Mouse (Mus musculus) embryonic facial prominence, embryonic 15.5 days (tissue): ENCODE data around the gene Gm13278. TPM values are rescaled to one million over a fixed set of nuclear protein-coding genes. Genes with fewer than 3 reads are reported as not detected.
"Not testable (repeated sequence)": the region's sequence is repeated elsewhere in the genome, so short reads cannot be mapped to it uniquely, and the experiment has no call there.

ENCODE experiments used
- ATAC-seq: fragments of 200-750 bp; cut with Nextera tagmentation; 2 replicates; pipeline ENCODE4 v1.8.0; 2017; ENCODE audit warnings: low read depth, moderate TSS enrichment; ENCODE audit not compliant: insufficient number of reproducible peaks, low FRiP score, low TSS enrichment
- H3K27ac ChIP-seq: fragments of 300-500 bp; sonication (generic); replicated peaks from 2 replicates; pipeline ENCODE4 v1.5.1; 2015; ENCODE audit warnings: mild to moderate bottlenecking, inconsistent platforms
- H3K27me3 ChIP-seq: fragments of 300-500 bp; sonication (generic); 2 replicates; pipeline ENCODE4 v1.6.1; 2015; ENCODE audit warnings: inconsistent platforms
- H3K36me3 ChIP-seq: fragments of 300-500 bp; sonication (generic); 2 replicates; pipeline ENCODE4 v1.6.1; 2015; ENCODE audit warnings: mild to moderate bottlenecking, inconsistent platforms
- H3K4me1 ChIP-seq: fragments of 300-500 bp; sonication (generic); 2 replicates; pipeline ENCODE4 v1.6.1; 2015; ENCODE audit warnings: inconsistent platforms
- H3K4me2 ChIP-seq: fragments of 300-500 bp; sonication (generic); replicated peaks from 2 replicates; pipeline ENCODE4 v1.6.1; 2015; ENCODE audit warnings: mild to moderate bottlenecking, inconsistent platforms
- H3K4me3 ChIP-seq: fragments of 300-500 bp; sonication (generic); replicated peaks from 2 replicates; pipeline ENCODE4 v1.5.1; 2015; ENCODE audit warnings: mild to moderate bottlenecking, inconsistent platforms
- H3K9ac ChIP-seq: fragments of 300-500 bp; sonication (generic); 2 replicates; pipeline ENCODE4 v1.6.1; 2015; ENCODE audit warnings: inconsistent platforms
- H3K9me3 ChIP-seq: fragments of 300-500 bp; sonication (generic); replicated peaks from 2 replicates; pipeline ENCODE4 v1.6.1; 2016; ENCODE audit warnings: inconsistent platforms
- WGBS: fragments of 180-500 bp; shearing (Covaris S2); methylation state at CpG from one replicate; pipeline ENCODE4 v1.1.7; 2015; 5-methylcytosine and 5-hydroxymethylcytosine counted together
- polyA plus RNA-seq: library from polyadenylated mRNA; unstranded; fragments of >200 nt; fragmentation: Nextera tagmentation; extraction: Ambion mirVana; gene quantifications from 2 replicates; pipeline ENCODE4 v1.2.1, GENCODE M21; 2015

Gm13278 gene
- polyA plus RNA-seq, 1 experiment from 2014 or later, result not detected

GRCm38 (mm10) chr4:88797097-88797496 lies 5.7 kb downstream of the Gm13278 start, which contains the start of gene Gm13279:
Gene Gm13279 (plus strand): TSS chr4:88797397.
- not testable (repeated sequence) for H3K9ac ChIP-seq, H3K27me3 ChIP-seq, H3K4me2 ChIP-seq, H3K9me3 ChIP-seq, ATAC-seq, H3K4me1 ChIP-seq, H3K4me3 ChIP-seq, H3K27ac ChIP-seq, H3K36me3 ChIP-seq
- no CpG with 5 or more reads among the region's 28 CpGs for WGBS

DNA sequence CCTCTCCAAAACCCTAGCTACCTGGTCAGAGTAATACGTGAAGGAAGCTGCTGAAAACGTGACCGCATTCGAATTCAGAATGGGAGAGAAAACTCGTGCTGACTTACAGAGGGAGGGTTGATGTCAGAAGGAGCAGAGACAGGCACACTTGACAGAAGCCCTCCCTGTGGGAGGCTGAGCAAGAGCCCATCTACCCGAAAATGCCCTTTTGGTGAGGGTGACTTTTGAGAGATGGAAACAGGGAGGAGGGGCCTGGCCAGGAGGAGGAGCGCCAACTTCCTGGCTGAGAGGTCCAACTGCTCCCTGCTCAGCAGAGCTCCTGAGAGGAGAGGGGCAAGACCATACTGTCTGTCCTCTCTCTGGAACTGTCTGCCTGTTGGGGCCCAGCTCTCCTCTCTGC lies 8.0 kb downstream of the Gm13278 start, which contains the start of gene Gm13285:
TSS of gene Gm13285 (plus strand) at position 301 of the 400 bp plus-strand sequence.
- not testable (repeated sequence) for H3K4me1 ChIP-seq, H3K27me3 ChIP-seq, H3K27ac ChIP-seq, H3K9me3 ChIP-seq, H3K36me3 ChIP-seq, H3K4me2 ChIP-seq, H3K9ac ChIP-seq, H3K4me3 ChIP-seq, ATAC-seq
- 9% methylated on average over 6 of the region's 7 CpGs for WGBS

DNA sequence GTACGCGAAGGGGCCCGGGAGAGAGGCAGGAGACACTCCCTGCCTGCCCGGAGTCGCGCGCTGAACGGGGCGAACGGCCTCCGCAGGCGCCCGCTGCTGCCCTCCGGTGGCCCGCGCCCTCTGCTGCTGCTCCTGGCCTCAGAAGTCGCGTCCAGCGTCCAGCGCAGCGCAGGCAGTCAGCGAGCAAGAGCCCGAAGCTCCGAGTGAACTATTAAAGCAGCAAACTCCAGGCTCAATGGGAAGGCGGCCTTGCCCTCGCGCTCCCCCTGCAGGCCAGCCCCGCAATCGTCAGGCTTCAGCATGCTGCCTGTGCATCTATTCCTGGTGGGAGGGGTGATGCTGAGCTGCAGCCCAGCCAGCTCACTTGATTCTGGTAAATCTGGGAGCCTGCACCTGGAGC lies 11.6 kb downstream of the Gm13278 start, which contains the start of gene Gm13287:
TSS of gene Gm13287 (plus strand) at position 301 of the 400 bp plus-strand sequence.
- H3K9me3 ChIP-seq, H3K4me3 ChIP-seq, H3K27ac ChIP-seq, H3K9ac ChIP-seq, H3K27me3 ChIP-seq, H3K4me1 ChIP-seq, H3K4me2 ChIP-seq, ATAC-seq, H3K36me3 ChIP-seq: not testable (repeated sequence)
- no CpG with 5 or more reads among the region's 29 CpGs for WGBS

- H3K9ac ChIP-seq, result not testable (repeated sequence)
Measured at GRCm38 (mm10) chr4:88805231-88805630, 13.9 kb downstream of the Gm13278 start, which contains the start of gene Gm13288. Gene Gm13288 (plus strand): TSS chr4:88805531.

GRCm38 (mm10) chr4:88805761-88806160 lies 14.4 kb downstream of the Gm13278 start:
- H3K9ac ChIP-seq, H3K27ac ChIP-seq, H3K4me1 ChIP-seq, H3K36me3 ChIP-seq, H3K27me3 ChIP-seq, H3K9me3 ChIP-seq, ATAC-seq: not testable (repeated sequence)
- 0 out of 2 replicates have a peak overlapping the region, but pooled peaks have one; percentile 27 for H3K4me2 ChIP-seq
- no CpG with 5 or more reads among the region's 34 CpGs for WGBS
- peak overlapping the region; percentile 28 for H3K4me3 ChIP-seq

More at GRCm38 (mm10) chr4:88805231-88805630, 13.9 kb downstream of the Gm13278 start, which contains the start of gene Gm13288:
- H3K27ac ChIP-seq, H3K36me3 ChIP-seq, ATAC-seq, H3K9me3 ChIP-seq, H3K27me3 ChIP-seq, H3K4me1 ChIP-seq: not testable (repeated sequence)
- WGBS, result no CpG with 5 or more reads among the region's 8 CpGs
- peak within 1 kb of the TSS; percentile 28 for H3K4me3 ChIP-seq
- H3K4me2 ChIP-seq, result 0 out of 2 replicates have a peak within 1 kb of the TSS, but pooled peaks have one; percentile 27

GRCm38 (mm10) chr4:88815928-88816327 lies 24.6 kb downstream of the Gm13278 start, which contains the start of gene Ifna7:
Gene Ifna7 (plus strand): TSS chr4:88816228.
- Histone ChIP-seq H3K27ac (no peak within 1 kb of the TSS), H3K27me3 (no peaks in the 10 kb centered on the region), H3K9ac (no peak within 1 kb of the TSS), H3K4me1 (no peaks in the 10 kb centered on the region), H3K4me2 (no peak within 1 kb of the TSS), H3K9me3 (no peaks in the 10 kb centered on the region), H3K4me3 (no peak within 1 kb of the TSS), H3K36me3 (no peaks in the 10 kb centered on the region)
- no peak for ATAC-seq
- WGBS, result 46% methylated on average over 3 of the region's 3 CpGs

DNA sequence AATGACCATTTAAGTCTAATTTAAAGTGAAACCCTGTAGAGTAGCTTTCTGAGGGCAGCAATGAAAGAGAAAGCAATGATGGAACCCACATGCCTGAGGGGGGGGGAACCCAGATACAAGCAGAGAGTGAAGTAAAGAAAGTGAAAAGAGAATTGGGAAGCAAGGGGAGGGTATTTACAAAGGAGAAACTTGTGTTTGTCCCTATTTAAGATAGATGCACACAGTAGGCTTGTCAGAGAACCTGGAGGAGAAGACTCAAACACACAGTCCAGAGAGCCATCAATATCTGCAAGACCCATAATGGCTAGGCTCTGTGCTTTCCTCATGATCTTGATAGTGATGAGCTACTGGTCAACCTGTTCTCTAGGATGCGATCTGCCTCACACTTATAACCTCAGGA lies 28.3 kb downstream of the Gm13278 start, which contains the start of gene Ifna11:
TSS of gene Ifna11 (plus strand) at position 301 of the 400 bp plus-strand sequence.
- Histone ChIP-seq H3K27ac (no peak within 1 kb of the TSS), H3K4me1 (no peaks in the 10 kb centered on the region), H3K9ac (no peak within 1 kb of the TSS), H3K36me3 (no peaks in the 10 kb centered on the region), H3K4me3 (no peak within 1 kb of the TSS), H3K4me2 (no peak within 1 kb of the TSS), H3K9me3 (no peaks in the 10 kb centered on the region), H3K27me3 (no peaks in the 10 kb centered on the region)
- 75% methylated on average over 1 of the region's 1 CpGs for WGBS
- ATAC-seq, result no peak

DNA sequence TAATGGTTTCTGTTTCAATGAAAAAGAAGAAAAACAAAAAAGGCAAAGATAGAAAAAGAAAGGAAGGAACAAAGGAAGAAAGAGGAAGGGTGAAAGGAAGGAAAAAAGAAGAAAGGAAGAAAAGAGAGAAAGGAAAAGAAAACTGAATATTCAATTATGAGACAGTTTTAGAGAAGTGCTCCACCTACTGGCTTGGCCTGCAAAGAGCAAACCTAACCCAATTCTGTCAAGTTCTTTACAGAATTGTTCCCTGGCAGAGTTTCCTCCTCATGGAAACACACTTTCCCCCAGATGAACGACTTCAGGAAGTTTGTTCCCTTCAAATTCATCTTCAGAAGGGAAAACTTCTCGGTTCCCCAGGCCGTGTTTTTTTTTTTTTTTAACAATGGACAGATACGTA lies 31.6 kb downstream of the Gm13278 start:
- H3K9me3 ChIP-seq, result no peaks in the 10 kb centered on the region
- H3K36me3 ChIP-seq, result no peaks in the 10 kb centered on the region
- H3K4me1 ChIP-seq, result no peaks in the 10 kb centered on the region
- H3K4me3 ChIP-seq, result no peak overlapping the region
- no peak for ATAC-seq
- no peak overlapping the region for H3K9ac ChIP-seq
- H3K4me2 ChIP-seq, result no peak overlapping the region
- H3K27ac ChIP-seq, result no peak overlapping the region
- no peaks in the 10 kb centered on the region for H3K27me3 ChIP-seq
- 26% methylated on average over 4 of the region's 4 CpGs for WGBS

DNA sequence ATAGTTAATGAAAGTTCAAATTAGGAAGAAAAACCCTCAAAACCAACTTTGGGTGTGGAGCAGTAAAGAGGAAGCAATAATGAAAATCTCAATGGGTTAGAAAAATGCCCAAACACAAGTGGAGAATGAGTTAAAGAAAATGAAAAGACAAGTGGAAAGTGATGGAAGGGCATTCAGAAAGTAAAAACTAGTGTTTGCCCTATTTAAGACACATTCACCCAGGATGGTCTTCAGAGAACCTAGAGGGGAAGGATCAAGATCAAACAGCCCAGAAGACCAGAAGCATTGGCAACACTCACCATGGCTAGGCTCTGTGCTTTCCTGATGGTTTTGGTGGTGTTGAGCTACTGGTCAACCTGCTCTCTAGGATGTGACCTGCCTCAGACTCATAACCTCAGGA lies 35.8 kb downstream of the Gm13278 start, which contains the start of gene Ifna6:
TSS of gene Ifna6 (plus strand) at position 301 of the 400 bp plus-strand sequence.
- not testable (repeated sequence) for H3K27ac ChIP-seq, H3K9ac ChIP-seq, H3K4me1 ChIP-seq, ATAC-seq, H3K27me3 ChIP-seq, H3K9me3 ChIP-seq, H3K4me3 ChIP-seq, H3K4me2 ChIP-seq, H3K36me3 ChIP-seq

DNA sequence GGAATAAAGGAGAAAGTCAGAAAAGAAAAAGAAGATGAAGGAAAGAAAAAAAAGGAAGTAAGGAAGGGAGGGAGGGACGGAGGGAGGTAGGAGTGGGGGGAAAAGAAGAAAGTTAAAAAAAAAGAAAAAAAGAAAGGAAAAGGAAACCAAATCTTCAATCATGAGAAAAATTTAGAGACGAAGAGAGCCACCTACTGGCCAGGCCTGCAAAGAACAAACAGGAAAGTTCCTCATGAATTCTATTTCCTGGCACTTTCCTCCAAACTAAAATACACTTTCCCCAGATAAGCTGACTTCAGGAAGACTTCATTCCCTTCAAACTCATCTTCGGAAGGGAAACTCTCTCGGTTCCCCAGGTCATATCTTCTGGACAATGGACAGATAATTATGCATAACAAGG lies 39.2 kb downstream of the Gm13278 start:
- Histone ChIP-seq H3K27me3 (no peaks in the 10 kb centered on the region), H3K4me2 (no peak overlapping the region), H3K36me3 (no peaks in the 10 kb centered on the region), H3K4me1 (no peaks in the 10 kb centered on the region), H3K27ac (no peak overlapping the region), H3K9ac (no peak overlapping the region), H3K9me3 (no peaks in the 10 kb centered on the region), H3K4me3 (no peak overlapping the region)
- WGBS, result 22% methylated on average over 4 of the region's 4 CpGs
- no peak for ATAC-seq

DNA sequence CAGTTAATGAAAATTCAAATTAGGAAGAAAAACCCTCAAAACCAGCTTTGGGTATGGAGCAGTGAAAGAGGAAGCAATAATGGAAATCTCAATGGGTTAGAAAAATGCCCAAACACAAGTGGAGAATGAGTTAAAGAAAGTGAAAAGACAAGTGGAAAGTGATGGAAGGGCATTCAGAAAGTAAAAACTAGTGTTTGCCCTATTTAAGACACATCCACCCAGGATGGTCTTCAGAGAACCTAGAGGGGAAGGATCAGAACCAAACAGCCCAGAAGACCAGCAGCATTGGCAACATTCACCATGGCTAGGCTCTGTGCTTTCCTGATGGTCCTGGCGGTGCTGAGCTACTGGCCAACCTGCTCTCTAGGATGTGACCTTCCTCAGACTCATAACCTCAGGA lies 43.9 kb downstream of the Gm13278 start, which contains the start of gene Ifna5:
TSS of gene Ifna5 (plus strand) at position 301 of the 400 bp plus-strand sequence.
- not testable (repeated sequence) for H3K4me1 ChIP-seq, H3K27ac ChIP-seq, H3K9me3 ChIP-seq, H3K4me2 ChIP-seq, H3K36me3 ChIP-seq, H3K27me3 ChIP-seq, ATAC-seq, H3K4me3 ChIP-seq, H3K9ac ChIP-seq
- 81% methylated on average over 1 of the region's 1 CpGs for WGBS

- ATAC-seq, result no peak
- WGBS, result 34% methylated on average over 3 of the region's 3 CpGs
- H3K4me3 ChIP-seq, result no peak overlapping the region
- no peak overlapping the region for H3K9ac ChIP-seq
- no peaks in the 10 kb centered on the region for H3K27me3 ChIP-seq
- no peak overlapping the region for H3K4me2 ChIP-seq
- no peaks in the 10 kb centered on the region for H3K9me3 ChIP-seq
- H3K36me3 ChIP-seq, result no peaks in the 10 kb centered on the region
- H3K4me1 ChIP-seq, result no peaks in the 10 kb centered on the region
- no peak overlapping the region for H3K27ac ChIP-seq
Measured at GRCm38 (mm10) chr4:88838828-88839227, 47.5 kb downstream of the Gm13278 start.
